Mouse (Mus musculus) liver, adult 2 months (tissue): ENCODE measurements around the gene Fdps. TPM values are rescaled to one million over a fixed set of nuclear protein-coding genes. Genes with fewer than 3 reads are reported as not detected.

Experiments
- DNase-seq: peaks from one replicate; pipeline ENCODE4 v3.0.0-alpha.2; 2011; ENCODE audit warnings: low read depth, low spot score; ENCODE audit errors: extremely low read depth
- H3K27ac ChIP-seq: fragments of 200-500 bp; replicated peaks from 2 replicates; pipeline ENCODE4 v1.5.1; 2012; ENCODE audit warnings: low read depth, mild to moderate bottlenecking, control low read depth, inconsistent platforms, low read length; ENCODE audit not compliant: insufficient read depth
- H3K27me3 ChIP-seq: fragments of 200-500 bp; 2 replicates; pipeline ENCODE4 v1.6.1; 2012; ENCODE audit warnings: mild to moderate bottlenecking, moderate library complexity, low read length, inconsistent platforms; ENCODE audit not compliant: control insufficient read depth, insufficient read depth
- H3K36me3 ChIP-seq: fragments of 200-500 bp; 2 replicates; pipeline ENCODE4 v1.6.1; 2012; ENCODE audit warnings: low read length, inconsistent platforms; ENCODE audit not compliant: control insufficient read depth, insufficient read depth
- H3K4me1 ChIP-seq: fragments of 200-500 bp; 2 replicates; pipeline ENCODE4 v1.6.1; 2011; ENCODE audit warnings: low read length; ENCODE audit not compliant: control insufficient read depth, insufficient read depth
- H3K4me3 ChIP-seq: fragments of 200-500 bp; 2 replicates; pipeline ENCODE4 v1.5.1; 2011; ENCODE audit warnings: low read depth, mild to moderate bottlenecking, control low read depth, low read length, moderate library complexity; ENCODE audit not compliant: insufficient read depth
- H3K79me2 ChIP-seq: fragments of 200-500 bp; 2 replicates; pipeline ENCODE4 v1.6.1; 2012; ENCODE audit warnings: inconsistent platforms, mild to moderate bottlenecking, low read length, moderate library complexity; ENCODE audit not compliant: control insufficient read depth, insufficient read depth
- H3K9ac ChIP-seq: fragments of 200-500 bp; 2 replicates; pipeline ENCODE4 v1.6.1; 2012; ENCODE audit warnings: low read depth, mild to moderate bottlenecking, control low read depth, inconsistent platforms, low read length
- CTCF ChIP-seq: fragments of 200-500 bp; IDR thresholded peaks from 2 replicates; pipeline ENCODE4 v1.5.1; 2011; ENCODE audit warnings: low read depth, low read length, control low read depth
- POLR2A ChIP-seq: fragments of 200-500 bp; IDR thresholded peaks from 2 replicates; pipeline ENCODE4 v1.6.1; 2011; ENCODE audit warnings: low read length, control low read depth; ENCODE audit not compliant: insufficient read depth; ENCODE audit errors: extremely low read depth
- WGBS: fragments of 180-500 bp; shearing (Covaris S2); methylation state at CpG from one replicate; pipeline ENCODE4 v1.1.7; 2018; 5-methylcytosine and 5-hydroxymethylcytosine counted together
- polyA plus RNA-seq: library from polyadenylated mRNA; depleted of rRNA; stranded (reverse); fragments of >200 nt; gene quantifications from 2 replicates; pipeline ENCODE4 v1.2.3, GENCODE M21; 2012
- total RNA-seq: library from RNA; depleted of rRNA; stranded (reverse); fragments of >200 nt; gene quantifications from 2 replicates; pipeline ENCODE4 v1.2.3, GENCODE M21; 2014

Fdps gene
- total and polyA plus RNA-seq, 2 experiments, result 388 to 510 TPM

DNA sequence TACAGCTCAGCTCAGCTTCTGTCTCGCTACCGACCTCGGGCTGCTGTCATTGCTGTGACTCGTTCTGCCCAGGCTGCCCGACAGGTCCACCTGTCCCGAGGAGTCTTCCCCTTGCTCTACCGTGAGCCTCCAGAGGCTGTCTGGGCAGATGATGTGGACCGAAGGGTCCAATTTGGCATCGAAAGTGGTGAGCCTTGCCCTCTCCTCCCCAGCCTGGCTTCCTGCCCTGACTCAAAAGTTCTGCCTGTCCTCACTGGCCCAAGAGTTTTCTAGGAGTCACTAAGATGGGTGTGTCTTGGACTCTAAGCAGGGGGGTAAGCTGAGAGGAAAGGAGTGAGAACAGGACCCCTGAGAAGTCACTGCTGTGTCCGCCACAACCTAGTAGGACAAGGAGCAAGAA lies 43.1 kb upstream of the Fdps start:
- H3K4me3 ChIP-seq, result no peak overlapping the region
- no peak for TF ChIP-seq POLR2A
- TF ChIP-seq CTCF, result no peak
- no peak overlapping the region for H3K9ac ChIP-seq
- no peaks in the 10 kb centered on the region for H3K27me3 ChIP-seq
- H3K4me1 ChIP-seq, result peaks cover 8% of the 10 kb centered on the region
- WGBS, result 76% methylated on average over 10 of the region's 10 CpGs
- H3K79me2 ChIP-seq, result no peaks in the 10 kb centered on the region
- no peak overlapping the region for H3K27ac ChIP-seq
- no peak for DNase-seq
- H3K36me3 ChIP-seq, result peaks cover 32% of the 10 kb centered on the region

- H3K4me1 ChIP-seq, result peaks cover 35% of the 10 kb centered on the region
- peak; percentile 98 for TF ChIP-seq POLR2A
- peak; percentile 52 for TF ChIP-seq CTCF
Observed at GRCm38 (mm10) chr3:89136365-89136764, 34.6 kb upstream of the Fdps start.

GRCm38 (mm10) chr3:89135958-89136357 lies 34.2 kb upstream of the Fdps start, which contains the start of gene Pklr:
Gene Pklr (plus strand): TSS chr3:89136142.
- Histone ChIP-seq H3K27me3 (no peaks in the 10 kb centered on the region), H3K36me3 (peaks cover 3% of the 10 kb centered on the region; the same call in 1 of the 2 replicates), H3K4me3 (peak within 1 kb of the TSS; percentile 89), H3K79me2 (peaks cover 4% of the 10 kb centered on the region; the same call in 1 of the 2 replicates), H3K4me1 (peaks cover 32% of the 10 kb centered on the region), H3K27ac (peak within 1 kb of the TSS; percentile 95), H3K9ac (peak within 1 kb of the TSS; percentile 94)
- 25% methylated on average over 3 of the region's 3 CpGs for WGBS
- TF ChIP-seq CTCF (no peak), POLR2A (no peak)
- no peak for DNase-seq

More at GRCm38 (mm10) chr3:89136365-89136764, 34.6 kb upstream of the Fdps start:
- Histone ChIP-seq H3K4me3 (peak overlapping the region; percentile 89), H3K27me3 (no peaks in the 10 kb centered on the region), H3K36me3 (peaks cover 6% of the 10 kb centered on the region; the same call in 1 of the 2 replicates), H3K79me2 (peaks cover 4% of the 10 kb centered on the region; the same call in 1 of the 2 replicates), H3K9ac (peak overlapping the region; percentile 94), H3K27ac (peak overlapping the region; percentile 95)
- peak; percentile 95 for DNase-seq
- 10% methylated on average over 9 of the region's 9 CpGs for WGBS

- no peak for DNase-seq
- Histone ChIP-seq H3K4me1 (peaks cover 25% of the 10 kb centered on the region), H3K36me3 (no peaks in the 10 kb centered on the region), H3K4me3 (no peak overlapping the region), H3K9ac (no peak overlapping the region), H3K27me3 (no peaks in the 10 kb centered on the region), H3K79me2 (peaks cover 4% of the 10 kb centered on the region; the same call in 1 of the 2 replicates), H3K27ac (peak overlapping the region; percentile 73)
- WGBS, result 15% methylated on average over 1 of the region's 1 CpGs
- TF ChIP-seq POLR2A (no peak), CTCF (no peak)
Observed at GRCm38 (mm10) chr3:89133752-89134151, 32.0 kb upstream of the Fdps start.

DNA sequence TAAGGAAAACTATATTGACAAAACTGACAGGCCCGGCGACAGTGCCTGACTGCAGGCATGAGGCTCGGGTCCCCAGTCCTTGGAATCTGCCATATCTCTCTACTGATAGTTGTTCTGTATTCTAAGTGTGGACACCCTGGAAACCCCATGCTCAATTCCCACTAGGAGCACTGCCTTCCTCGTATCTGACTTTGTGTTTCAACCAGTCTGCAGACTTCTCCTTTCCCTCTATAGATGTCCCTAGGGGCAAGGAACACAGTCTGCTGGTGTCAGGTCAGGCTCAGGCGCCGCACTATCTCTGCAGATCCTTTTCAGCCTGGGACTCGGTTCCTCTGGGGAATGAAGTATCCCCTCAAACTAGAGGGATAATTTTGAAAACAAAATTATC lies 31.3 kb upstream of the Fdps start:
- WGBS, result 56% methylated on average over 7 of the region's 7 CpGs
- Histone ChIP-seq H3K4me1 (peaks cover 20% of the 10 kb centered on the region), H3K27ac (peak overlapping the region; percentile 73), H3K4me3 (no peak overlapping the region), H3K36me3 (no peaks in the 10 kb centered on the region), H3K9ac (peak overlapping the region; percentile 5; the same call in 1 of the 2 replicates), H3K27me3 (no peaks in the 10 kb centered on the region), H3K79me2 (0 out of 2 replicates have a peak, but pooled peaks cover 4% of the 10 kb centered on the region)
- TF ChIP-seq POLR2A, result no peak
- no peak for TF ChIP-seq CTCF
- DNase-seq, result no peak
